Mouse (Mus musculus): Measurements from ENCODE around the gene Emc7.

GRCm38 (mm10) chr2:112506841-112507435 lies 52.1 kb downstream of the Emc7 start:
- TF ChIP-seq CTCF (IDR thresholded peaks at IDR 0.05 in 2 of 3, conservative IDR thresholded peaks at IDR 0.05 in 1 of 3; ENCODE audit: control insufficient read depth in 1 of 3, insufficient read depth in 1 of 3, low read depth in 2 of 3, low read length in 3 of 3, poor library complexity in 1 of 3, severe bottlenecking in 1 of 3) = no peak
- TF ChIP-seq POLR2A (IDR thresholded peaks at IDR 0.05; ENCODE audit: control insufficient read depth in 1 of 2, insufficient read depth in 1 of 2, low read depth in 1 of 2, low read length in 2 of 2, poor library complexity in 1 of 2) = no peak
- no peak for TF ChIP-seq TBP (IDR thresholded peaks at IDR 0.05; ENCODE audit: low read depth, low read length)
- TF ChIP-seq EP300 (IDR thresholded peaks at IDR 0.05; ENCODE audit: low read depth in 1 of 2, low read length in 2 of 2) = no peak
- TF ChIP-seq ELF1 (IDR thresholded peaks at IDR 0.05; ENCODE audit: low read depth, low read length) = no peak
- no peak for TF ChIP-seq POLR2AphosphoS2 (IDR thresholded peaks at IDR 0.05; ENCODE audit: low read length)
- no peak for TF ChIP-seq ZNF384 (IDR thresholded peaks at IDR 0.05; ENCODE audit: low read depth, low read length)
- no peak for TF ChIP-seq SIN3A (IDR thresholded peaks at IDR 0.05; ENCODE audit: low read length)
- TF ChIP-seq GATA1 (IDR thresholded peaks at IDR 0.05; ENCODE audit: low read depth, low read length) = no peak
- TF ChIP-seq POLR2AphosphoS5 (IDR thresholded peaks at IDR 0.05; ENCODE audit: borderline replicate concordance, low read depth, low read length) = no peak
- TF ChIP-seq MAFK (IDR thresholded peaks at IDR 0.05; ENCODE audit: borderline replicate concordance, low read depth, low read length) = no peak
- TF ChIP-seq JUND (IDR thresholded peaks at IDR 0.05; ENCODE audit: low read depth, low read length) = no peak
- no peak for TF ChIP-seq ZC3H11A (IDR thresholded peaks at IDR 0.05; ENCODE audit: low read depth, low read length)
- TF ChIP-seq GABPA (IDR thresholded peaks at IDR 0.05; ENCODE audit: low read depth, low read length) = no peak
